Mouse (Mus musculus): ENCODE results near the gene Fam198b. TPM values are rescaled to one million over a fixed set of nuclear protein-coding genes. Genes with fewer than 3 reads are reported as not detected.
A peak's percentile ranks its signal among the peaks of the same experiment; 100 is the strongest.

The Fam198b gene
- polyA plus RNA-seq, 1 experiment from 2014 or later = 6.6 TPM

DNA sequence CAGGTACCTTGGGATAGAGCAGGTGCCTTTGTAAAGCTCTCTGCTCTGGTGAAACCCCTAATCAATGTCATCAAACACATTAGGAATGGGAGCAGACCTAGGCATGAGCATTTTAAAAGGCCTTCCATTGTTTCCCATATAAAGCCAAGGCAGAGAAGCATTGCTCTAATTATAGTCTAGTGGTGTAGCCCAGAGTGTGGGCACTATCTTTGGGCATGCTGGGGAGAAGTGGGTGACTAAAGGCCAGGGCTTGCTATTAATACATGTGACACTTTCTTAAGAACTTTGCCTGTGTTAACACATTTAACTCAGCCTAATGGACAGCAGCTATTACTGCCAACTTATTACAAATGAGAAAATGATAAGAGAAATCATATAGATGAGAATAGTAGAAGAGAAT is 106.1 kb downstream of the Fam198b start:
- H3K9me3 ChIP-seq = no peaks in the 10 kb centered on the region
- no peak overlapping the region for H3K4me3 ChIP-seq
- no peaks in the 10 kb centered on the region for H3K27me3 ChIP-seq
- H3K27ac ChIP-seq = no peak overlapping the region
- ATAC-seq (ENCODE audit: insufficient number of reproducible peaks, insufficient read depth, low FRiP score, low TSS enrichment) = no peak
- no peaks in the 10 kb centered on the region for H3K36me3 ChIP-seq
- no peak overlapping the region for H3K4me2 ChIP-seq (replicated peaks)
- H3K4me1 ChIP-seq = no peaks in the 10 kb centered on the region
- no peak overlapping the region for H3K9ac ChIP-seq

- WGBS = 54% methylated on average over 5 of the region's 5 CpGs
- no peak for ATAC-seq (ENCODE audit: insufficient number of reproducible peaks, insufficient read depth, low FRiP score, low TSS enrichment)
Observed at GRCm38 (mm10) chr3:79994029-79994539, 109.8 kb downstream of the Fam198b start.

GRCm38 (mm10) chr3:79995726-79996125 is 111.4 kb downstream of the Fam198b start:
- 77% methylated on average over 6 of the region's 6 CpGs for WGBS
- H3K27ac ChIP-seq = no peak overlapping the region
- 0 out of 2 replicates have a peak, but pooled peaks have one; percentile 22 for ATAC-seq (ENCODE audit: insufficient number of reproducible peaks, insufficient read depth, low FRiP score, low TSS enrichment)
- no peaks in the 10 kb centered on the region for H3K27me3 ChIP-seq
- H3K4me3 ChIP-seq = no peak overlapping the region
- no peak overlapping the region for H3K9ac ChIP-seq
- no peaks in the 10 kb centered on the region for H3K9me3 ChIP-seq
- H3K36me3 ChIP-seq = no peaks in the 10 kb centered on the region
- no peak overlapping the region for H3K4me2 ChIP-seq (replicated peaks)
- no peaks in the 10 kb centered on the region for H3K4me1 ChIP-seq

More at GRCm38 (mm10) chr3:79994029-79994539, 109.8 kb downstream of the Fam198b start:
- Histone ChIP-seq H3K4me2 (replicated peaks) (no peak overlapping the region), H3K4me1 (no peaks in the 10 kb centered on the region), H3K4me3 (no peak overlapping the region), H3K9me3 (no peaks in the 10 kb centered on the region), H3K27ac (no peak overlapping the region), H3K36me3 (no peaks in the 10 kb centered on the region), H3K9ac (no peak overlapping the region), H3K27me3 (no peaks in the 10 kb centered on the region)

Other genes with a start within 250 kb of the Fam198b start
- gene Rxfp1, start 146.7 kb upstream of the Fam198b start, polyA plus RNA-seq (2016; fragmentation: Nextera tagmentation; extraction: Ambion mirVana) = 0.67 and 1.0 TPM in 2 replicates
- 2.5 and 3.2 TPM in 2 replicates for gene Tmem144, start 31.8 kb upstream of the Fam198b start, polyA plus RNA-seq (2016; fragmentation: Nextera tagmentation; extraction: Ambion mirVana)

Data from embryonic facial prominence, embryonic 12.5 days (tissue).